Mouse (Mus musculus) heart, adult 11 months (tissue): Measurements from ENCODE around the gene Wdr5.
"Not testable (repeated sequence)": the region's sequence is repeated elsewhere in the genome, so short reads cannot be mapped to it uniquely, and the experiment has no call there.

Experiments used
- DNase-seq: peaks from one replicate; pipeline ENCODE4 v3.0.0; 2022

Gene Wdr5

GRCm38 (mm10) chr2:27504113-27504885 is 10.7 kb upstream of the Wdr5 start:
- peak; percentile 97 for DNase-seq

- DNase-seq: peak; percentile 94
Measured at GRCm38 (mm10) chr2:27505539-27505938, 9.4 kb upstream of the Wdr5 start.

- not testable (repeated sequence) for DNase-seq
Measured at GRCm38 (mm10) chr2:27506658-27507057, 8.3 kb upstream of the Wdr5 start.

- no peak for DNase-seq
Measured at GRCm38 (mm10) chr2:27507562-27507961, 7.4 kb upstream of the Wdr5 start, which contains the start of gene Brd3. Gene Brd3, minus strand, starts transcription at chr2:27507662.

GRCm38 (mm10) chr2:27510706-27511105 is 4.3 kb upstream of the Wdr5 start:
- DNase-seq: no peak

- DNase-seq: no peak
Measured at GRCm38 (mm10) chr2:27512909-27513308, 2.0 kb upstream of the Wdr5 start.

GRCm38 (mm10) chr2:27513861-27514260 is 1.1 kb upstream of the Wdr5 start:
- no peak for DNase-seq

DNA sequence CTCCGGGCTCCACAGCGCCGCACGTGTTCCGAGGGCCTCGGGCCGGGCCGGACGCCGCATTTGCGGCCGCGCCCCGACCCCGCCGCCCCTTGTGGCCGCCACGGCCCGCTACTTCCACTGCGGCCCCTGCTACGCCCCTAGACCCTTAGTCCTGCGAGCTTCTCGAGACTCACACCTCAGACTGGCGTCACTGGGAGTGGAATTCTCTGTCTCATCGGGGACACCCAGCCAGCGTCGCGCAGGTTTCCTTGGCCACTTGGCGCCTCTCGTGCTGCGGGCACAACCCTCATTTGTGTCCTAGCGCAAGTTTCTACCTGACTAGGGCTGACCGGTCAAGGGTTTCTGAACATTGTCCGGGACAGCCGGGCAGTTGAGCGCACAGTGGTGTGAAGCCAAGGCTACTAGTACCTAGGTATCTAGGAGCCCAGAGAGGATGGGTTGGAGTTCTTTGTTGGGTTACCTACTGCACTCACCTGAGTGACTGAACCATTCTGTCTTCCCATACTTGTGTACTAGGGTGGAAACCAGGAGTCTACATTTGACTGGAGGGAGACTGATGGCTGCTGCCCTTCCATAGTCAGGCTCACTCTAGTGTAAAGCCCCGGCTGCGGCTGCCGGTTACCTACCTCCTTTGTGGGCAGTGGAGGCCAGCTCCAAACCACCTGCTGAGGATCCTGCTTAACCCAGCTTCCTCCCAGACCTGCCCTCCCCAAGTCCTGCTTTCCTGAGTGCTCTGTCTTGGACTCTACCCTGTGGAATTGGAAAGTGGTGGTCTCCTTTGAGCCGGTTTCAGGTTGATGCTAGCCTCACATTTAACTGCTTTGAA is 597 bp downstream of the Wdr5 start:
- no peak for DNase-seq

GRCm38 (mm10) chr2:27516289-27516688 is 1.3 kb downstream of the Wdr5 start:
- DNase-seq: no peak

DNA sequence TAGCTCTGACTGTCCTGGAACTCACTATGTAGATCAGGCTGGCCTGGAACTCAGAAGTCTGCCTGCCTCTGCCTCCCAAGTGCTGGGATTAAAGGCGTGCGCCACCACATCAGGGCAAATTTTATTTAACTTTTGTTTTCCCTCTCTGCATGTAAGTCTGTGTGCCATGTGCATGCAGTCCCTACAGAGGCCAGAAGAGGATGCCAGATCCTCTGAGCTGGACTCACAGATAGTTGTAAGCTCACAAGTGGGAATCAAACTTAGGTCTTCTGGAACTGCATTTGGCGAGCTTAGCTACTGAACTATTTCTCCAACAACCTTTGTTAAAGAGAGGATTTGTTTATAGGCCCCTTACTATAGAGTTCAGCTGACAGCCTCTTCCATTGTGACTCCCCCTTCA is 3.3 kb downstream of the Wdr5 start:
- DNase-seq: no peak

- not testable (repeated sequence) for DNase-seq
Measured at GRCm38 (mm10) chr2:27538455-27539330, 23.7 kb downstream of the Wdr5 start.

DNA sequence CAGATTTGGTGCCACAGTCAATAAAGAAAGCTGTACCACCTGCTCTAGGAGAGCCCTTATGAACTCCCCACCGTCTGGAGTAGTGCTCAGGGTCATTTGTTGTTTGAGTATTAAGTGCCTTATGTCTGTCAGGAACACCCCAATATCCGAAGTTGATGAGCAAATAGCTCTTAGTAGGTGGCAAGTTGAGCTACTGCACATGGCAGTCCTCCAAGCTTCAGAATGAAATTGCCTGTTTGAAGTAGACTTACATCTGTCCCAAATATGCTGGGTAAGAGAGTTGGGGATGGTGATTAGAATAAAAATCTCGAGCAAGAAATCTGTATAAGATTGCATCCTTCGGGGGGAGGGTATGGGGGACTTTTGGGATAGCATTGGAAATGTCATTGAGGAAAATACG is 24.4 kb downstream of the Wdr5 start:
- peak; percentile 92 for DNase-seq

- DNase-seq: peak; percentile 100
Measured at GRCm38 (mm10) chr2:27539772-27540514, 25.0 kb downstream of the Wdr5 start.

- DNase-seq: no peak
Measured at GRCm38 (mm10) chr2:27540515-27540836, 25.5 kb downstream of the Wdr5 start.

DNA sequence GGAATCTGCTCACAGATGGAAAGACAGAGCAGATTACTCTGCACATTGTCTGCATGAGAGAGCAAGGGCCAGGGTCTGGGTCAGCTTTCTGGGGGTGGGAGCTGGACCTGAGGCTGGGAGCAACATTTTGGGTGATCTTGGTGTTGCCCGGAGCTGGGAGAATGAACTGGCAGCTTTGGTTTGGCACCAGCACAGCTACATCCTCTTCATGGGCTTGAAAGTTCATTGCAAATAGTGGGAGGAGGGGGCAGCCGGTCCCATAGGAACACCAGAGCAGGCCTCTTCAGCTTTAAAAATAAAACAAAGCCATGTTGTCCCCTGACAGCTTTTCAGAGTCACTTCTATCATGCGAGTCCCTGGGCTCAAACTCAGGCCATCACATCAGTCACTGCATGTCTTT is 26.3 kb downstream of the Wdr5 start:
- peak; percentile 93 for DNase-seq

DNA sequence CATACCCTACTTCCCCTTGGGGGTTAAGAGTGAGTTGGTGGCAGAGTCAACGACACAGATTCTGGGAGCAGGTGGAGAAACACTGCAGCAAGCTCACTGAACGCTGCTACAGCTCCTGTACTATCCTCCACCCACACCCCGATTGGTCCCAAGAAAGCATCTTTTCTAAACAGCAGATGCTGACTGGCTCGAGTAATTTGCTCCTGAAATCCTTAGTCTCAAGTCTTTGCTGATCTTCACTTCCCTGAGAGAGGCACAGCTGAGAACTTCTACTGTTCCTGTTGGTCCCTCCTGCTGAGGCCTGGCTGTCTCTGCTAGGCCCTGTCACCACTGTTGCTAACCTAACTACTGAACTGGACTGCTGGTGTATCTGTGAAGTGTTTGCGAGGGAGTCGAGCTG is 29.7 kb downstream of the Wdr5 start:
- no peak for DNase-seq

DNA sequence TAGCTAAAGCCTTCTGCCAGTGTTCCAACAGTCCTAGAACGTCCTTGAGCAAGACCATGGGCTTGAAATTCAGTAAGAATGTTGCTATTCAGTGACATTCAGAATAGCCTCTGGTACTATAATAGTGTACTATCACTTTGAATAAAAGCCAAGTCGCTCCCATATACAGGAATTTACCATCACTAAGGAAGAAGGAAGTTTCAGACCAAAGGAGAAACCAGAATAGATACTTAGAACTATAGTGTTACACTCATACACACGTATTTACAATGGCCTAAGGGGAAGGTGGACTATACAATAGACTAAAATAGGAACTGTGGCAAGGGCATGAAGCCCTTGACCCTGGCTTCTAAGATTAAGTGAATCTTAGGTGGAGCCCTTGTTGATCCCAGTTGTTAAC is 30.6 kb downstream of the Wdr5 start:
- DNase-seq: not testable (repeated sequence)

- not testable (repeated sequence) for DNase-seq
Measured at GRCm38 (mm10) chr2:27546041-27546440, 31.1 kb downstream of the Wdr5 start.

DNA sequence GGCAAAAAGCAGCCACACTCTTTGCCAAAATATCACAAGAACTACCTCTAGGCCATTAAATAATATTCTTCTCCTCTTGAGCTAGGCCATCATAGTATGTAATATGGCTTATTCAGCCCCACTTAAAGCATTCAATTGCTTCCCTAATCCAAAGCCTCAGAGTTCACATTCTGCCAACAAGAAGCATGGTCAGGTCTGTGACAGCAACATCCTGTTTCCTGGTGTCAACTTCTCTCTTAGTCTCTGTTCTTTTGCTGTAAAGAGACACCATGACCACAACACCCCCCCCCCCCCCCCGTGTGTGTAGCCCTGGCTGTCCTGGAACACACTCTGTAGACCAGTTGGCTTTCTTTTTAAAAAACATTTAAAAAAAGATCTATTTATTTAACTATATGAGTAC is 32.4 kb downstream of the Wdr5 start:
- DNase-seq: no peak

DNA sequence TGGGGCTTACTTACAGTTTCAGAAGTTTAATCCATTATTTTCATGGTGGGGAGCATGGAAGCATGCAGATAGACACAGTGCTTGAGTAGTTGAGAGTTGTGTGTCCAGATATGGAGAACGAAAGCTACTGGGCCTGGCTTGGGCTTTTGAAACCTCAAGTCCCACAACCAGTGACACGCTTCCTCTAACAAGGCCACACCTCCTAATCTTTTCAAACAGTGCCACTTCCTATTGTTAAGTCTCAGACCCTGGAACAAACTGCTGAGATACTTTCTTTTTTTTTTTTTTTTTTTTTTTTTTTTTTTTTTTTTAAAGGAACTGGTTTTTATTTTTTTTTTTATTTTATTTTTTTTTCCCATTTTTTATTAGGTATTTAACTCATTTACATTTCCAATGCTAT is 33.0 kb downstream of the Wdr5 start:
- DNase-seq: no peak

DNA sequence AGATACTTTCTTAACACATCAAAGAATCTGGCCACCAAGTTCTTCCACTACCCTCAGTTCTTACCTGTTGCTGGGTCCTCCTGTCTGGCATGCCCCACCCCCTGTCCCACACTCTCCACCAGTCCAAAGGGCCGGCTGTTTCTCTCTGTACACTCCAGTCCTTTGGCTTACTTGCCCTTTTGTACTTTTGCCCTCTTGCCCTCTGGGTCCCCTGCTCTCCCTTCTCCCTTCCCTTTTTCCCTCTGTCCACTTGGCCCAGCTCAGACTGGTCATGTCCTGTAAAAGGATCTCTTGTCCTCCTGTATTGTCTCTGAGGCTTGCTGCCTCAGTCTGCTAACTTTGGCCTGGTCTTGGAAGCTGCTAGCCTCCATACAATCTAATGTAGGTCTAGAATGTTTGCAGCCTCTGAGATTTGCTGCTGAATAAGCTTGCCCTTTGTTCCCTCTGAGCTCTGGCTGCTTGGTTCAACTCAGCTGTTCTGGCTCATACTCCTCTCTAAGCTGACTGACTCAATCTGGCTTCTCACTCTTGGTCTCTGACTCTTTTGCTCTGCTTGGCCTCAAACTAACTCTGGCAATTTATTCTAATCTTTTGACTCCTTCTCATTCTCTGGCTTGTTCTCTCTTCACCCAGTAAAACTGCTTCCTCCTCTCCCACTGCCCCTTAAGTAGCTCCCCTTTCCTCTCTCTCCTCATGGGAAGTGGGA is 33.9 kb downstream of the Wdr5 start:
- no peak for DNase-seq
